Mouse (Mus musculus) brain, embryonic 14.5 days (tissue): ENCODE results near the gene Neu3.
"Not testable (repeated sequence)": the region's sequence is repeated elsewhere in the genome, so short reads cannot be mapped to it uniquely, and the experiment has no call there.

Source experiments
- CTCF ChIP-seq: fragments of 200-500 bp; IDR thresholded peaks from 2 replicates; pipeline ENCODE4 v1.5.1; 2012; ENCODE audit warnings: inconsistent platforms, mild to moderate bottlenecking, moderate library complexity, borderline replicate concordance; ENCODE audit not compliant: insufficient read depth, insufficient read length; ENCODE audit errors: extremely low read depth
- POLR2A ChIP-seq: fragments of 200-500 bp; IDR thresholded peaks from 2 replicates; pipeline ENCODE4 v1.6.1; 2012; ENCODE audit warnings: mild to moderate bottlenecking, inconsistent platforms, borderline replicate concordance; ENCODE audit not compliant: poor library complexity, insufficient read depth, insufficient read length, severe bottlenecking; ENCODE audit errors: extremely low read depth

GRCm38 (mm10) chr7:99807043-99807442 is 21.2 kb downstream of the Neu3 start:
- TF ChIP-seq POLR2A, CTCF: not testable (repeated sequence)
